Mouse (Mus musculus) left cerebral cortex, adult 8-10 months (tissue): ENCODE measurements around the gene Nsf. TPM values are rescaled to one million over a fixed set of nuclear protein-coding genes. Genes with fewer than 3 reads are reported as not detected.

Experiments
- DNase-seq, 2 experiments: peaks; one replicate each; pipeline ENCODE4 v3.0.0; 2022; ENCODE audit warnings: low spot score in 2 of 2
- total RNA-seq, 4 experiments: library from RNA; stranded (reverse); gene quantifications; 2 replicates each; pipeline ENCODE4 v1.2.4; 2022

Nsf gene
- total RNA-seq, 4 experiments from 2014 or later: 917 to 958 (median 948) TPM

- no peak for DNase-seq
These were observed 173.7 kb downstream of the Nsf start for GRCm38 (mm10) chr11:103780152-103780551.

- DNase-seq: no peak
These were observed 179.7 kb downstream of the Nsf start for GRCm38 (mm10) chr11:103774228-103774530.

GRCm38 (mm10) chr11:103773387-103774227, 180.2 kb downstream of the Nsf start, which contains the start of gene Wnt3:
Gene Wnt3, plus strand, starts transcription at chr11:103774150.
- no peak for DNase-seq

GRCm38 (mm10) chr11:103772505-103773386, 181.1 kb downstream of the Nsf start:
- DNase-seq: no peak

Other genes with a start within 250 kb of the Nsf start
- under 1 TPM; 0.14 to 0.39 (median 0.22) TPM for gene Wnt9b, start 204.2 kb downstream of the Nsf start, total RNA-seq
- 1 to 10 TPM; 1.3 to 2.6 (median 1.9) TPM for gene Wnt3, start 179.9 kb downstream of the Nsf start, total RNA-seq
- gene Arf2, start 12.7 kb upstream of the Nsf start, total RNA-seq: 10 to 100 TPM; 49.7 to 55.3 (median 54.3) TPM
- 10 to 100 TPM; 20.4 to 29.3 (median 23.5) TPM for gene Crhr1, start 178.8 kb upstream of the Nsf start, total RNA-seq
- not detected for gene Sppl2c, start 232.3 kb upstream of the Nsf start, total RNA-seq